Mouse (Mus musculus) ovary, postnatal 36 days (tissue): Measurements from ENCODE around the gene Ttll10.

ENCODE experiments used
- DNase-seq: peaks from one replicate; pipeline ENCODE4 v3.0.0; 2022; ENCODE audit warnings: low spot score, mixed read lengths

Gene Ttll10

GRCm38 (mm10) chr4:156024184-156024583 is 35.0 kb downstream of the Ttll10 start:
- no peak for DNase-seq

- no peak for DNase-seq
Observed at GRCm38 (mm10) chr4:156023520-156023919, 35.7 kb downstream of the Ttll10 start.

GRCm38 (mm10) chr4:156021942-156022419 is 37.2 kb downstream of the Ttll10 start:
- no peak for DNase-seq

GRCm38 (mm10) chr4:156021381-156021780 is 37.8 kb downstream of the Ttll10 start:
- no peak for DNase-seq

- DNase-seq = no peak
Observed at GRCm38 (mm10) chr4:156019771-156020170, 39.4 kb downstream of the Ttll10 start.

- DNase-seq = no peak
Observed at GRCm38 (mm10) chr4:156014436-156014835, 44.8 kb downstream of the Ttll10 start.

GRCm38 (mm10) chr4:156013637-156014036 is 45.6 kb downstream of the Ttll10 start, which contains the start of gene Tnfrsf4:
TSS of gene Tnfrsf4 (plus strand) at chr4:156013843.
- no peak for DNase-seq

GRCm38 (mm10) chr4:156008369-156008768 is 50.8 kb downstream of the Ttll10 start:
- no peak for DNase-seq

- no peak for DNase-seq
Observed at GRCm38 (mm10) chr4:156004109-156004508, 55.1 kb downstream of the Ttll10 start.

GRCm38 (mm10) chr4:155993606-155994005 is 65.6 kb downstream of the Ttll10 start:
- DNase-seq = no peak

GRCm38 (mm10) chr4:155992906-155993547 is 66.2 kb downstream of the Ttll10 start:
- no peak for DNase-seq

GRCm38 (mm10) chr4:155992241-155992905 is 66.8 kb downstream of the Ttll10 start, which contains the start of the genes B3galt6 and Sdf4:
TSS of gene B3galt6 (minus strand) at chr4:155992649.
TSS of gene Sdf4 (plus strand) at chr4:155992872.
- DNase-seq = peak; percentile 92

GRCm38 (mm10) chr4:155991908-155992230 is 67.3 kb downstream of the Ttll10 start:
- no peak for DNase-seq

- DNase-seq = no peak
Observed at GRCm38 (mm10) chr4:155991211-155991907, 67.9 kb downstream of the Ttll10 start.
